Mouse (Mus musculus) natural killer cell, adult 2 months (primary cell): Measurements from ENCODE around the gene Hoxb1.

Experiments used
- DNase-seq, 2 experiments: peaks; one replicate each; pipeline ENCODE4 v3.0.0; 2022; ENCODE audit warnings: low spot score in 2 of 2

Hoxb1 gene

DNA sequence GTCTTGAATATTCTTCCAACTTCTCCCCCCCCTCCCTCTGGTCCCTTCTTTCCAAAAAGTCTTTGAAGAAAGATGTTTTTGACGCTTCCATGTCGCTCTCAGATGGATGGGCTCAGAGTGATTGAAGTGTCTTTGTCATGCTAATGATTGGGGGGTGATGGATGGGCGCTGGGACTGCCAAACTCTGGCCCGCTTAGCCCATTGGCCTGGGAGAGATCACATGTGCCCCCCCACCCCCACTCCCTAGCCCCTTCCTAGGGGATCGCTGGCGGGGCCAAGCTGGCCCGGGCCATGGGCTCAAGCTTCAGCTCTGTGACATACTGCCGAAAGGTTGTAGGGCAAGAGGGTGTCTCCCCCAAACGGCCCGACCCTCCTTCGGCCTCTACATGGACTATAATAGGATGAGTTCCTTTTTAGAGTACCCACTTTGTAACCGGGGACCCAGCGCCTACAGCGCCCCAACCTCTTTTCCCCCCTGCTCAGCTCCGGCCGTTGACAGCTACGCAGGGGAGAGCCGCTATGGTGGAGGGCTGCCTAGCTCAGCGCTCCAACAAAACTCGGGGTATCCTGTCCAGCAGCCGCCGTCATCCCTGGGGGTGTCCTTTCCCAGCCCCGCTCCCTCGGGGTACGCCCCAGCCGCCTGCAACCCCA is at the start of gene Hoxb1:
Gene Hoxb1, plus strand, starts transcription at position 312 of the 651 bp plus-strand sequence.
- DNase-seq, result no peak

DNA sequence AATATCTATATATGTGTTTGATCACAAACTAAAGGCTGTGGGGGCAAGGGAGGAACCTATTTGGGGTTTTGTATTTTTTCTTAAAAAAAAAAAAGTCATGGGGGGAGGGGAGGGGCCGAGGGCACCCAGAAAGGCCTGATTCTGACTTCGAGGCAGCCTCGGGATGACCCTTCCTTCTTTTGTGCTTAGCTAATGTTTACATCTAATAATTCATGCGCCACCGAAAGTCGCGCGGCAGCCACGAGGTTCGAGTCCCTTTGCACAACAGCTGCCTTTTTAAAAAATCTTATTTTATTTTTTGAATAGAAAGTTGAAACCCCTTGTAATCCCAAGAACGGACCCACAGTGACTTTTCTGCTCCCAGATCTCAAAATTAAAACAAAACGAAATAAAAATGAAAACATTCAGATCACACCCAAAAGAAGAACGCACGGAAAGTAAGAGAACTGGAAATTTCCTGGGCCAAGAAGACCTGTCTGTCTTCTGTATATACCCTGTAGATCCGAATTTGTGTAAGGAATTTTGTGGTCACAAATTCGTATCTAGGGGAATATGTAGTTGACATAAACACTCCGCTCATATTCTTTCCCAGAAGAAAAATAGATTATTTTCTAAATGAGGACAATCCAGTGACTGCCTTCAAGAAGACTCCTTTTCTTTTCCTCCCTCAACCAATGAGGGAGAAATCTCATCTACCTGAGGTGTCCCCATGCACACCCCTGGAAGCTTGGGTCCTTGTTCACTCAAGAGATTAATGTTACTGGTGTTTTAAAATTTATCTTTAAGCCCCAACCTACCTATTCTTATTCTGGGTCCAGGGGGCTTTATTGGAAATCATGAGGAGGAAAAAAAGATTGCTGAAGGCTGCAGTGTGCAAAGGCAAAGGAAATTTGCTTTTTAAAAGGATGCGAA is 48.6 kb upstream of the Hoxb1 start:
- no peak for DNase-seq

DNA sequence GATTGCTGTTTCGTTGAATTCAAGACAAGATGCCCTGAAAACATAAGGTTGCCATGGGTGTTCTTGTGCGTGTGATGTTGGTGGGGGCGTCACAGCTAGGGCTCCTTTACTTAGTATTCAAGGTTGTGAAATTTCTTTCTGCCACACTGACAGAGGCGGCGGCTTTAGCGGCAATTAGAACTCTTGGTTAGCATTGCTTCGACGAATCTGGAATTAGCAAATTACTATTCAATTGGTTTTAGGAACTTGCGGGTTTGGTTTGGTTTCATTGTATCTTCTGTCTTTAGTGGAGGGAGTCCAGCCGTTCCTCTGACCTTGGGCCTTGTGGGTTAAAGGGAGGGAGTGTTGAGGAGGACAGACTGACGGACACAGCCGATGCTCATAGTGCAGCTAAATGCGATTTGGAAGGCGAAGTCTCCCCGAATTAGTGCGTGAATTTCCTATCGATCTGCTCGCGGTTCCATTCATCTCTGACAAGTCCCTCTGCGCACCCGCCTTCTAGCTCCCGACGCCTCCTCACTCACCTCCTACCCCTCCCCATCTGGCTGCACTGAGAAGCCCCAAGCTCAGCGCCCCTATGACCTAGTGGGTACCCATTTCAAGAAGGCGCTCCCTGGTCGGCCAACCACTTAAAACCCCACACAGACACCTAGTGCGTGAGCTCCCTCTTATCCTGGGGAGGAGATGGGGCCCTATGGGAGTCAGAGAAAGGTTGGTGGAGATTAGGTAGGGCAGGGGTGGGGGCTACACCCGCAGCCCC is 47.8 kb upstream of the Hoxb1 start, which contains the start of gene Hoxb4:
Gene Hoxb4, plus strand, starts transcription at position 660 of the 760 bp plus-strand sequence.
- no peak for DNase-seq

DNA sequence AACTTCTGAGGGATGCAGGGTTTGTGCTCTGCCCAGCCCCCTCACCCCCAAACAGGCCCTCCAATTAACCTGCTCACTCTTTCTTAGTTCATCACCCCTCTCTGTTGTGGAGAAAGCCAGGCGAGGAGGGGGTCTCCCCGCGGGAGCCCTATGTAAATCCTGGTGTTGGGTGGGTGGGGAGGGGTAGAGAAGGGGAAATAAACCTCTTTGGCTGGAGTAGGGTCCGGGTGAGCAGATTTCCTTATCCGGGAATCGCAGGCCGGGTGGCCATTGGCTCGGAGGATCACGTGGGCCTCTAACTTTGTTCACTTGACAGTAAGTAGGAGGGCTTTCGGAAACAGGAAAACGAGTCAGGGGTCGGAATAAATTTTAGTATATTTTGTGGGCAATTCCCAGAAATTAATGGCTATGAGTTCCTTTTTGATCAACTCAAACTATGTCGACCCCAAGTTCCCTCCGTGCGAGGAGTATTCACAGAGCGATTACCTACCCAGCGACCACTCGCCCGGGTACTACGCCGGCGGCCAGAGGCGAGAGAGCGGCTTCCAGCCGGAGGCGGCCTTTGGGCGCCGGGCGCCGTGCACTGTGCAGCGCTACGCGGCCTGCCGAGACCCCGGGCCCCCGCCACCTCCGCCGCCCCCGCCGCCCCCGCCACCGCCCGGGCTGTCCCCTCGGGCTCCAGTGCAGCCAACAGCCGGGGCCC is 47.0 kb upstream of the Hoxb1 start:
- peak; percentile 53 to 58 for DNase-seq

DNA sequence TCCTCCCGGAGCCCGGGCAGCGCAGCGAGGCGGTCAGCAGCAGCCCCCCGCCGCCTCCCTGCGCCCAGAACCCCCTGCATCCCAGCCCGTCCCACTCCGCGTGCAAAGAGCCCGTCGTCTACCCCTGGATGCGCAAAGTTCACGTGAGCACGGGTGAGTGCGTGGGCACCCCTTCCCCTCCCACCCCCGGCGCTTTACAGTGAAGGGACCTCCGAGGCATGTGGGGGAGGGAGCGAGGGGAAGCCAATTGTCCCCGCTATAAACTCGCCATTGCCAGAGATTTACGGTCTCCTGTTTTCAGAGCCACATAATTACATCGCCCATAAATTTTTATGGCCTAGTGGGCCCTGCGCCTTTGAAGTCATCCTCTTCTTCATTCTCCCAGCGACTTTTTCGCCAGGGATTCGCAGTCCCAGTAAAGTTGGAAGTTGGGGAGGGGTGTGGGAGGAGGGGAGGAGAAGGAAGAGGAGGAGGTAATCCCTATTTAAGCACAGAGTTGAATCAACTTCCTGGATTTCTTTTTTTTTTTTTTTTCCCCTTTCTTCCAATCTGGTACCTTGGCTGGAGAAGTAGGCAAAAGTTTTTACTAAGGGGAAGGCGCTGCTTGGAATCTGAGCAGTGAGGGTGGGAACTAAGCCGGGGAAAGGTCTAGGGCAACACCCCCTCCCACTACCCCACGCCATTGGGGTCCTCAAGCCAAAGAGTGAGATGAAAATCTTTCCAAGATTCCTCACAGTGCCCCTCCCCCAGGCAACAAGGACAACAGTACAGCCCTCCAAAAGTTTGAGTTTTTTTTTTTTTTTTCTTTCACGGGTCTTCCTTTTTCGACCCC is 46.3 kb upstream of the Hoxb1 start:
- DNase-seq, result no peak

DNA sequence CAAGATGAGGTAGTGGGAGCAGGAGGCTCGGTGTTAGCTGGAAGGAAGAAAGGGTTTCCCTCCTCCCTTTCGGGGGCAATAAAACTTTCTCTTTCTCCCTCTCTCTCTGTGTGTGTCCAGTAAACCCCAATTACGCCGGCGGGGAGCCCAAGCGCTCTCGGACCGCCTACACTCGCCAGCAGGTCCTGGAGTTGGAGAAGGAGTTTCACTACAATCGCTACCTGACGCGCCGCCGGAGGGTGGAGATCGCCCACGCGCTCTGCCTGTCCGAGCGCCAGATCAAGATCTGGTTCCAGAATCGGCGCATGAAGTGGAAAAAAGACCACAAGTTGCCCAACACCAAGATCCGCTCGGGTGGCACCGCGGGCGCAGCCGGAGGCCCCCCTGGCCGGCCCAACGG is 45.6 kb upstream of the Hoxb1 start:
- no peak for DNase-seq

DNA sequence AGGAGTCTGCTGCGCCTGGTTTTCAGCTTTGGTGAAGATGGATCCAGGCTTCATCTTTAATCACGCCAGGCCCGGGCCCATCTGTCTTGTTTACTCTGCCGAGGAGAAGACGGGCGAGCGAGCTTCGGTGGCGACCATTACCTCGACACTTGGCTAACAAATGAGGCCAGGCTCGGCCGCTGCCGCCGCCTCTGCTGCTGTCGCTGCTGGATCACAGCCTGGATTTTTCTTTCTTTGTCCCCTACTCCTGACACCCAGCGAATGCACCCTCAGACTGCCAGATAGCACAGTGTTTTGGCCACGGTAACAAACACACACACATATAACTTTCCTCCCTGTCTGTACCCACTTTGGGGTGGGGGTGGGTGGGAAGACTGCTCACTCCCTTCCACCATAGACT is 44.9 kb upstream of the Hoxb1 start:
- no peak for DNase-seq

DNA sequence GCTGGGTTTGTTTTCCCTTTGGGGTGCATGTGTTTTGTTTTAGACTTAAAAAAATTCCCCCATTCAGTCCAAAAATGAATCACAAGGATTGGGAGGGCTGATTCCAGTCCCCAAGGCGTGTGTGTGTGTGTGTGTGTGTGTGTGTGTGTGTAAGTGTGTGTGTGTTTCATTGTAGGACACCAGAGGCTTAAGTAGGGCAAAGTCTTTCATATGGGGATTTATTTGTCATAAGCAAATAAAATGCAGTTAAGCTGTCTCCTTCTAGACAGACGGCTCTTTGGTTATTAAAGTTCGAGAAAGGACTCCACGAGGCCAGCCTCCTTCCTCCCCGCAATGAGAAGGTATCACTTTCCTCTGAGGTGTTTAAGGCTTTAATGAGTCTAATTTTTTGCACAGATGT is 43.7 kb upstream of the Hoxb1 start:
- no peak for DNase-seq

DNA sequence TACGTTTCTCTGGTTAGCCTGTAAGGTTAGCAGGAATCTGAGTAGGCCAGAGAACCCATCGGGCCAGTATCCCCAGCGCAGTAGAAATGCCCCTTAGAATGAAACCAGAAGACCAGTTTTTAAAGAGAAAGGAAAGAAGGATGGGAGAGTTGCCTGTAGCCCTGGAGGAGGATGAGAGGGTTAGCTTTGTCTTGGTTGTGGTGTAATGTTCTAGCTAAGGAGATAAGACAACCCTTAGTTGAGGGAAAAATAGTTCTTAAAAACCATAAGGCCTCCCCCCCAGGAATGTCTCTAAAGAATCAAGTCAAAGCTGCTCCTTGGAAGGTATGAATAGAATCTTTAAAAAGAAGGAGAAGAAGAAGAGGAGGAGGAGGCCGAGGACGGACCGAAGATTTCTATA is 42.8 kb upstream of the Hoxb1 start:
- DNase-seq, result no peak

DNA sequence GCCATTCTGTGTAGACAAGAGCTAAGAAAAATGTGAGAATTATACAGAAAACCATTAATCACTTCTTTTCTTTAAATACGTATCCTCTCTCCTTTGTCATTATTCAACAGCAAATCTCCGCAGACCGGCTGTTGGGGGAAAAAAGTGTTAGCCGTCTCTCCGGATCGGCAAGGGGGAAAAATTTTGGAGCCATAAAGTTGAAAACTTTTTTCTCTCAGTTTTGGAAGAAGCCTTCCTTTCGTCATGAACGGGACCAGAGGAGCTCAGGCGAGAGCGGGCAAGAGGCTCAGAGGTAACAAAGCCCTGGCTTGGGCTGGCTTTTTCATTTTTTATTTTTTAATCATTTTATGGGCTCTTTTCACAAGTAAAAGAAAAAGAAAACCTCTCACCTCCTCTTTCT is 42.4 kb upstream of the Hoxb1 start, which contains the start of gene Hoxb3:
Gene Hoxb3, plus strand, starts transcription at position 173 of the 400 bp plus-strand sequence.
- DNase-seq, result no peak

DNA sequence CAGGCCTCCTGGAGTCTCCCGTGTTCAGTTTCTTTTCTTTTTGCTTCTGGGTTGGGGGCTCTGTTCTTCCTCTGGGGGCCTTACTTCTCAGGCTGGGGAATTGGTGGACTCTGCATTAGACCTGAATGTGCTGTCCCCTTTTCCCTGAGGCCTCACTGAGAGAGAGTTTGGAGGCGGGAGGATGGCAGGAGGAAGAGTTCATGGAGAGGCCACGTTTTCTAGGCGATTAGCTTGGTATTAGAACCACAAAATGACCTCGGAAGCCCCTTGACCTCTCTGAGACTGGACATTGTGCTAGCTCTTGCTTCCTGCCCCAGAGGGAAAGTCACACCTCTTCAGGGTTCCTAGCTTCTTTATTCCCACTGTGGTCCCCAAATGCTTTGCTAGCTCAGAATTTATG is 41.4 kb upstream of the Hoxb1 start:
- DNase-seq, result no peak

DNA sequence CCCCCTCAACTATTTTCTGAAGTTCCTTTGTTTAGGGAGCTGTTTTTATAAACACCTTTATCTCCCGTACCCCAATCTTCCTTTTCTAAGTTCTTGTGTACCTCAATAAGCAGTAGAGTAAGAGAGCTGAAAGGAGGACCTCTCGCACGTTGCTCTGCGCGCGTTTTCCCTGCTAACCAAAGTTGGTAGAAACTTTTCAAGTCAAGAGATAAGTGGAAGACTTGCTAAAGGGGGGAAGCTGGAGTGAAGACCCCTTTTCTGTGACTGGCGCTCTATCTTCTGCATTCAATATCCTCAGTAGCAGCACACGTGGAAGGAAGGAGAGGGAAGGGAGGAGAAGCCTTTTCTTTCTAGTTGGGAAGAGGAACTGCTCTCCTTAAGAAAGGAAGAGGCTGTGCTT is 40.6 kb upstream of the Hoxb1 start:
- DNase-seq, result no peak

DNA sequence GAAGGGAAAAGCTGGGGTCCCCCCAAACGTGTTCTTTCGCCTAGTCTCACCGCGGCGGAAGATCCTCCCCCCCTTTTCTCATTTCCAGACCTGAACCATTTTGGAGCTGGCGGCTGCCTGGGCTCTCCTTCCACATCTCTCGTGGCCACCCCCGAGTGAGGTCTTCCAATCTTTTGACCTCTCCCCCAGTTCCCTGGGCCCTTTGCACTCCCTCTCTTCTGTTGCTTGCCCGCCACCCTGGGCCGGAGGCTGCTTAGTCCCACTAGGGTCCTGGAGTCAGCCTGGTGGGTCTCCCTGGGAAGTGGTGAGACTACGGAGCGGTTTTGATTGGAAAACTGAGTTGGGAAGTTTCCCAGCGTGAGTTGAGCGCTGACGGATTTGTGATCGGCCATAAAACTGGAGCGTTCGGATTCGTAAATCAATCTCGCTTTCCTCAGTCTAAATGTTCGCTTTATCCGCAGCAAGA is 39.8 kb upstream of the Hoxb1 start:
- DNase-seq, result no peak

DNA sequence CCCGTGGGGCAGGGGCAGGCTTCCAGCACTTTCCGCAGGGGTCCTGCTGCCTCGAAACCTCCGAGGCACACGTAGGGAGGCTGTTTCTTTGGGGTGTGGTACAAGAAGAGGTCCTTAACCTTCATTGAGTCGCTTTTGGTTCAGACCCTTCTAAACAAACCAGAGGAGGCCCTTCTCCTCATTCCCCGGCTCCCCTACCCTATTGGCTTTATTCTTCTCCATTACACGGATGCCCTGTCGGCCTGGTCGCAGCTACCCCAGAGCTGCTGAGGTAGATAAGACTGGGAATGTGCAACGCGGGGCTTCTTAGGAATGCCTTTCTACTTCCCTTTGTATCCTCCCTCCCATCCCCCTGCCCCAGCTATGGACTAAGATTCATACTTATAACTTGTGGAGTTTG is 38.8 kb upstream of the Hoxb1 start:
- no peak for DNase-seq

DNA sequence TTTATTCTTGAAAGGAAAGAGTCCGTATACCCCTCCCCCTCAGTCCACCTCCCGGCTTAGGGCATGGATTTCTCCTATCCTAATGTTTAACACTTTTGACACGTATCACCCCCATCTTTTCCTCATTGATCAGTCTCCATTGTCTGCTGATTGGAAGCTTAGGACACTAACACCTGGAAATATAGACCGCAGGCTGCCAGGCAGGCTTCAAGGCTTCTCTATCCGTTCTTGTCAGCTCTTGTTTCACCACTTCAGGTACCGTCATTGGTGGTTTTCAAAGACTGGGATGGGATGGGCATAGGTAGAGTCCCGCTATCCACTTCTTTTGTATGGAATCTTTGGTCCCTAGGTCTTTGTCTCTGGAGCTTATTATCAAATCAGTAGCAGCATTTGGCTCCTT is 38.4 kb upstream of the Hoxb1 start:
- no peak for DNase-seq

DNA sequence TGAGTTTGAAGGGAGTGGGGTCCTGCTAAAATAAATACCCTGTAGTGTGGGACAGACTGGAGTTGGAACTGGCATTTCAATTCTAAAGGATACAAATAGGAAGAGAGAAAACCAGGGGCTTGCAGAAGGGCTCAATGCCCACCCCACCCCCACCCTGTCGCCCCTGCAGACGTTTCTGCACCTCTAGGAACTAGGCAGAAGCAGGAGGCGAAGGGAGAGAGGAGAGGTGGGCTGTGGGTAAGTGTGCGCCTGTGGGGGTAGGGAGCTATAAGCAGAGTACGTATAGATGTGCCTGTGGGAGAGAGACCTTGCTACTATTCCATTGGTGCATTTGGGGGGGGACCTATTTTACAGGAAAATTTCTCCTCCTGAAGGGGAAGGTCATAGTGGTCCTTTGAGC is 37.8 kb upstream of the Hoxb1 start:
- no peak for DNase-seq

DNA sequence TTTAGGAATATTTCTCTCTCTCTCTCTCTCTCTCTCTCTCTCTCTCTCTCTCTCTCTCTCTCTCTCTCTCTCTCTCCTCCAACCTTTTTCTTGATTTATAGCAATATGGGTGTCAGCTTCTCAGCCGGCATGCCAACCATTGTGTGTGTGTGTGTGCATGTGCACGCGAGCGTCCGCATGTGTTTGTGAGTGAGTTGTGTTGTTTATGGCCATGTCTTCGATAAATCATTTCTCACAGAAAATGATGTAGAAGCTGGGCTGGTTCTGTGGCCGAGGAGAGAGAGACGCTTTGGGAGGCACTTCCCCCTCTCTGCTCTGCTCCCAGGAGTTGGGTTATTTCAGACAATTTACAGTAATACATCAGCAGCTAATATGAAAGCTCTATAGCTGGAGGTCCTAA is 36.9 kb upstream of the Hoxb1 start:
- DNase-seq, result no peak

DNA sequence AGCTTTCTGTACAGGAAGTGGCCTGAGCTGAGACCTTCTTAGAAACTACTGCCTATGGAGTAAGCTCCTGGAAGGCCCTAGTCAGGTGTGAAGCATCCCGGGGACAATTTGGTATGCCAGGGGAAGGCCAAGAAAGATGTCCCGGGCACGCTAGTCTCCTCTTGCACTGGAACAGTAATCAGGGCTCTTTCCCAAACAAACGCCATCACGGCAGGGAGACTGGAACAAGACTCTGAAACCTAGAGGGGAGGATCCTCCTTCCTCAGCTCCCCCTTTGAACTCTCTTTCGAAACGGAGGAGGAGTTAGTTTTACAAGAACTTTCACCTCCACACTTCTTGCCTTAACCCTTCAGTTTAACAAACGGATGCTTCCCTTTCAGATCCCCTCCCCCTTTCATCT is 33.4 kb upstream of the Hoxb1 start:
- no peak for DNase-seq

DNA sequence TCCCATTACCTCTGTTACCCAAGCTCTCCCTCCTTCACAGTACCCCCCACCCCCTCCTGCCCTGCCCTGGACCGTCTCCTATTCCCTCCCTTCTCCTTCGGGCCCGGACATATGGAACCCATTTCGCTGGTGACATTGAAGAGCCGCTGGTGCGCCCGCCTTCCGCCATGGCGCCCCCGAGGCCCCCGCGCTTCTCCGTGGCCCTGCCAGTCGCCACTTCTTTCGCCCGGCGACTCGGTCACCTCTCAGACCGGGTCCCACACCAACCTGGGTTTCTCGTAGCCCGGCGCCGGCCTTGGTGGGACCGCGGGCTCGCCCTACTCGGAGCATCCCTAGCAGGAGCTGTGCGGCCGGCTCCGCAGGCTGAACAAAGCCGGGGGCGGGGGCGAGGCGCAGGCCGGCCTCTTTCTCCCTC is 32.9 kb upstream of the Hoxb1 start:
- DNase-seq, result no peak

DNA sequence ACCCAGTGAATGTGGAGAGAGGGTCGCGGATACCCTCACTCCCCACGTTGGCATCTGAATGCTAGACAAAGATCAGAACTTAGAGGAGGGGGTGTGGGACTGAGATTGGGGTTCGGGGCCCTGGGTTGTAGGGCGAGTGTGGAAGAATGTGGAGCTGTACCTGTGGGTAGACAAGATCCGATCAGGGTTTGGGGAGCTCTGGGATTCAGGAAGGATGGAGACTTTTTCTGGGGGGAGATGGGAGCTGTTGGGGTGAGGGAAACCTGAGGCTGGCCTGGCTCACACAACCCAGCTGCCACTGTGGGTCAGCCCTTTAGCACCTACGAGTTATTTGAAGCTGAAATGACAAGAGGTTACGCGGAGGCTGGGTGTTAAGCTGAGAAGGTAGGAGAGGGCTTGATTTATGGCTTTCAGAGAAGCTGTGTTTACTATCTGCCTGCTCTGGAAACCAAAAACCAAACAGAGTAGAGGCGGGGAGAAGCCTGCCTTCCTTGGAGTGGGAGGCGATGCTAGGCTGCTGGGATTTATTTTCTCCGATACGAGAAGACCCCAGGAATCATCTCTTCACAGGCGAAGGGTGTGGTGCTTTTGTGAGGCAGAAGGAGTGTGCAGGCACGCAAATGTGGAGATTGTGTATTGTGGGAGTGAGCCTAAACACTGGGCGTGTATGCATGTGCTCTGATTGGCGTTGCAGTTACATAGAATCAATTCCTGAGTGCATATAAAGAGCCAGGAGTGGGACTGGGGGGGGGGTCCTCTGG is 32.1 kb upstream of the Hoxb1 start:
- no peak for DNase-seq
